Mouse (Mus musculus): ENCODE measurements at regions not wholly inside any gene's neighbourhood (a gene's known extent, or its start where the extent isn't known, plus 50 kb on each side); places are given as distances from the start of the nearest gene placed in this dataset.

DNA sequence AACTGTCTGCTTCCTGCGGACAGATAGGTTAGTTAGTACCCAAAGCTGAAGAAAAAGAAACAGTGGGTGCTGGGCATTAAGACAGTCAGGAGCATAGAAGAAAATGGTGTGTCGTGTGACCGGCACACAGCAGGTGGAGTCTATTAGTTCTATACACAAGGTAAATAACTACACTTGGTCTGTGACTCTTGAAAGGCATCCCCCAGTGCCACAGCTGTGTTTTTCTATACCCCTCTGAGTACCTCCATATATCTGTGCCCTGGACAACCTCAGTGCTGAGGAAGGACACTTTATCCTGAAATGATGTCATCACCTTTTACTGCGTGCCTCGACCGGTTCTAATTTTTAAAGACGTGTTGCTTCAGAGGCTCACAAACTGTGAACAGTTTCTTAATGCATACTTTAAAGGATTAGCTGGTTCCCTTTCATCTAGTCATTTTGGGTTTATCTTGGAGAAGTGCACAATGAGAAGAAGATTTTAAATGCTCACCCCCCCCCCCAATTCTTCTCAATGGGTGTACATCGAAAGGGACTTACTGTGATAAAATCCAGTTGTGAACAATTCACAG lies 666.1 kb downstream of the Pkhd1 start:
- no peak for DNase-seq (ENCODE audit: low spot score)

DNA sequence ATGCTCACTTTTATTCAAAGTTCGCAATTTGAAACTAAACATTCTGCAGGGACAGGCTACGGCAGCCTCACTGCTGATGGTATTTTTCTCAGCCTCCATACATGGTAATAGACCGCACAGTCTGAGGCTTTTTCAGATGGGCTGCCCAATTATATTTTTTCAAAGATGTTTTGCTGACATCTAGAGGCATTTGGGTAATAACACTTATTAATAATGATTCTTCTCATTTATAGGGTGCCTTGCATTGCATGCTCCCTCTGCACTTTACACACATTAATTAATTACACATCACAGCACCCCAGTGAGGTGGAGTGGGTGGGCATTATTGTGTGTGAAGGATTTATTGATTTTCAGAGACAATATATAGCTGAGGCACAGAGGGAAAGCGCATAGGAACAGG lies 644.5 kb downstream of the Pkhd1 start:
- DNase-seq (ENCODE audit: low spot score): no peak

DNA sequence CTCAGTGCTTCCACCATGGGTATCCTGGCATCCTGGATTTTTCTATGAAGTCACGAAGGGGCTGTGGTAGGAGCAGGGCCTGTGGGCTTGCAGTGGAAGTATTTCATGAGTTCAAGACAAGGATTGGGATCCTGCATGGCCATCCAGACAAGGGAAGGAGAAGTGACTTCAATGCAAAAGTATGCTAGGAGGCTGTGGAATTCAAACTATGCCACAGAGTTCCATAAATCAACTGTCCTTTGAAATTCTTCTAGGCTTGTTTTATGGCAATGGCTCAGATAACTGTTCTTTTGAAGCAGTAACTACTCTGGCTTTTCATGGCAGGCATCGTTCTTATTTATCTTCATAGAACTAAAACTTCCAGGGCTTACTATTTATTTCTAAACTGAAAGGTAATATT lies 643.9 kb downstream of the Pkhd1 start:
- no peak for DNase-seq (ENCODE audit: low spot score)

DNA sequence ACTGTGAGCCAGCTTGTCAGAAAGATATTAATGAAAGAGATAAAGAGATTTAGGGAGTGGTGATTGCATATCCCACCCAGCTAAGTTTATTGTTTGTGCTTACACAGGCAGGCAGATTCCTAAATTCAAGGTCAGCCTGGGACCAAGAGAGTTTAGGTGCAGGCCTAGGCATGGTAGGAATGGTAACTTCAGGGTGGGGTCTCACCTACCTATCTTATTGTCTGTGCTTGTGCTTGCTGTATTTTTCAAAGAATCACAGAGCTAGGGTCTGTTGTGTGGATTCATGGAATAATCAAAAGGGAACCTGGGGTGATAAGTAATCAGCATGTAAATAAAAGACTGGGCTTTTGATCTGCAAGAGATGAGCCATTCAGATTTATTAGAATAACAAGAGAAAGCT lies 642.4 kb downstream of the Pkhd1 start:
- no peak for DNase-seq (ENCODE audit: low spot score)

DNA sequence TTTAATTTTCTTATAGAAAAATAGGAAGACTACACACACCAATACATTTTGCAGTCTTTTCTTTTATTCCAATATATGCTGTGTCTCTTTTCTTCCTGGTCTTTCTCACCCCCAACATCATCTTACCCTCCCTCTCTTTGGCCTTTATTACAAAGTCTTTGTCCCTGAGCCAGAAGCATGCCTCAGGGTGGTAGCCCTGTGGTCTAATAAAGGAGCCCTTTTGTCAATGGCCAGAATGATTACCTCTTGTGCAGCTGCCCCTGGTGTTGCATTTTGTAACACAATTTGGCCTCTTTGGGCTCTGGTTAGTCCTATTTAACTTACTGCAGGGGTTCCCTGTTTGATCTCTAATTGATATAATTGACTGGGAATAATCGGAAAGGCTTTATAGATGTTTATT lies 636.7 kb downstream of the Pkhd1 start:
- DNase-seq (ENCODE audit: low spot score): no peak

DNA sequence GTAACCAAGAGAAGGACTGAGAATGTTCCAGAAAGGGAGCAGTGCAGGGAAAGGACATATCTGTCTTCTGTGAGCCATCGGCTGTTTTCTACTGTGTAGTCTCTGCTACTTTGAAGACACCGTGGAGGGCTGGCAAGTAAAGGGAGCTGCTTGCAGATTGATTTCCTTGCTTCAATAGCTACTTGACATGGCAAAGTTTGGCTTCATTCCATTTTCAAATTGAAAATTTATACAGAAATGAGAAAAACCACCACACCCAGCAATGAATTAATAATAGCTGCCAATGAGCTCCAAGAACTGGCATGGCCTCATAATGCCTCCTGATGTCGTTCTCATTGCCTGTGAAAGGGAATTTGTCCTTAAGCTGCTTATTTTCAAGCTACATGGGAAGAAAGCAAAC lies 635.1 kb downstream of the Pkhd1 start:
- no peak for DNase-seq (ENCODE audit: low spot score)

DNA sequence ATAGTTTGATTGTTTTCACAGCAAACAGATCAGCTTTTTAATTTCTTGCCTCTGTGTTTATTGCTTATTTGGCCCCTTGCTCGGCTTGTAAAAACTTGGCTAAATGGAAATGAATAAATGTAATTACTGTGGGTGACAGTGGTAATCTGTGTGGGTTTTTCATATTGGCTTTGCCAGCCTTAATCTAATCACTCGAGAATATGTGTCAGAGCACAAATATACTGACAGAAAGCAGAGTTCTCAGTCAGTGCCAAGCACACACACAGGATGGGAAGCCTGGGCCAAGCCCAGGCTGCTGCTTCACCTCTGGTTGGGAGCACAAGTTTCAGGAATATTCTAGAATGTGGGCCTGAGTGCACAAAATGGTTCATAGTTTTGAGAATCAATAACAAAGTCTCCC lies 634.4 kb downstream of the Pkhd1 start:
- no peak for DNase-seq (ENCODE audit: low spot score)

DNA sequence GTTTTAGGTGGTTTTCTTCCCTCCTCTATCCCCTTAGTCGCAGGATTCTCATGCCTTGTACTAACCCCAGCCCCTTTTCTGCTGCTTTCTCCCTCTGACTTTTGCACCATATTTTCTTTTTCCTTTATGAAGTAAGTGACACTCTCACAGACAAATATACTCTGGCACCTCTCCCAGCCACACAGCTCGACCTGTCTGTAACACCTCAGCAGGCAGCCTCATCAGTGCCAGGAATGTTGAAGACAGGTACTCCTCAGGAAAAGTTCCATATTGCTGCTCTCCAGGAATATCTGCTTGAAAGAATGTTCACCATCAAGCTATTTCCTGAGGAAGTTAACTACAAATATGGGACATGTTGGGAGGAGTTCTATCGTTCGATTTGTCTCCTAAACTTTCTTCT lies 627.9 kb downstream of the Pkhd1 start:
- no peak for DNase-seq (ENCODE audit: low spot score)
